Mouse (Mus musculus) hindbrain, embryonic 10.5 days (tissue): ENCODE data around the gene Nfia. TPM values are rescaled to one million over a fixed set of nuclear protein-coding genes. Genes with fewer than 3 reads are reported as not detected.

ENCODE experiments used
- DNase-seq: peaks from one replicate; pipeline ENCODE4 v3.0.0-alpha.2; 2017; ENCODE audit warnings: low spot score
- H3K27ac ChIP-seq: fragments of 300-500 bp; sonication (generic); 2 replicates; pipeline ENCODE4 v1.5.1; 2016; ENCODE audit warnings: mild to moderate bottlenecking, moderate library complexity
- H3K27me3 ChIP-seq: fragments of 300-500 bp; sonication (generic); 2 replicates; pipeline ENCODE4 v1.6.1; 2016; ENCODE audit warnings: mild to moderate bottlenecking; ENCODE audit not compliant: poor library complexity, insufficient read depth, severe bottlenecking
- H3K36me3 ChIP-seq: fragments of 300-500 bp; sonication (generic); 2 replicates; pipeline ENCODE4 v1.6.1; 2016; ENCODE audit warnings: mild to moderate bottlenecking, moderate library complexity
- H3K4me1 ChIP-seq: fragments of 300-500 bp; sonication (generic); replicated peaks from 2 replicates; pipeline ENCODE4 v1.6.1; 2016; ENCODE audit warnings: mild to moderate bottlenecking
- H3K4me3 ChIP-seq: fragments of 300-500 bp; sonication (generic); 2 replicates; pipeline ENCODE4 v1.5.1; 2016; ENCODE audit warnings: mild to moderate bottlenecking, moderate library complexity
- H3K9me3 ChIP-seq: fragments of 300-500 bp; sonication (generic); 2 replicates; pipeline ENCODE4 v1.6.1; 2016; ENCODE audit warnings: mild to moderate bottlenecking, moderate library complexity
- WGBS: fragments of 180-500 bp; shearing (Covaris S2); methylation state at CpG from one replicate; pipeline ENCODE4 v1.1.7; 2016; 5-methylcytosine and 5-hydroxymethylcytosine counted together
- polyA plus RNA-seq: library from polyadenylated mRNA; unstranded; fragments of >200 nt; fragmentation: Nextera tagmentation; extraction: Ambion mirVana; gene quantifications from 2 replicates; pipeline ENCODE4 v1.2.1, GENCODE M21; 2016

Gene Nfia
- polyA plus RNA-seq, 1 experiment from 2014 or later: 17.5 TPM

- Histone ChIP-seq H3K9me3 (no peaks in the 10 kb centered on the region), H3K36me3 (no peaks in the 10 kb centered on the region), H3K4me3 (no peak overlapping the region), H3K27ac (no peak overlapping the region), H3K27me3 (peaks cover 33% of the 10 kb centered on the region), H3K4me1 (peaks cover 27% of the 10 kb centered on the region)
- WGBS: 89% methylated on average over 4 of the region's 4 CpGs
- DNase-seq: no peak
These were observed 214.2 kb downstream of the Nfia start for GRCm38 (mm10) chr4:97986735-97987075.

- H3K27ac ChIP-seq: peak overlapping the region; percentile 56; the same call in 1 of the 2 replicates
- no peaks in the 10 kb centered on the region for H3K9me3 ChIP-seq
- peaks cover 39% of the 10 kb centered on the region for H3K4me1 ChIP-seq
- peak; percentile 14 for DNase-seq
- H3K36me3 ChIP-seq: no peaks in the 10 kb centered on the region
- H3K4me3 ChIP-seq: no peak overlapping the region
- 31% methylated on average over 5 of the region's 5 CpGs for WGBS
- H3K27me3 ChIP-seq: peaks cover 34% of the 10 kb centered on the region
These were observed 216.2 kb downstream of the Nfia start for GRCm38 (mm10) chr4:97988703-97989102.

- H3K36me3 ChIP-seq: no peaks in the 10 kb centered on the region
- DNase-seq: no peak
- WGBS: 76% methylated on average over 5 of the region's 5 CpGs
These were observed 217.9 kb downstream of the Nfia start for GRCm38 (mm10) chr4:97990431-97990830.

GRCm38 (mm10) chr4:97991395-97991794, 218.9 kb downstream of the Nfia start:
- Histone ChIP-seq H3K27me3 (peaks cover 52% of the 10 kb centered on the region), H3K27ac (no peak overlapping the region), H3K4me1 (peaks cover 36% of the 10 kb centered on the region), H3K9me3 (no peaks in the 10 kb centered on the region), H3K4me3 (no peak overlapping the region), H3K36me3 (no peaks in the 10 kb centered on the region)
- WGBS: 86% methylated on average over 11 of the region's 11 CpGs
- DNase-seq: no peak

More at GRCm38 (mm10) chr4:97990431-97990830, 217.9 kb downstream of the Nfia start:
- no peak overlapping the region for H3K27ac ChIP-seq
- H3K4me1 ChIP-seq: peaks cover 36% of the 10 kb centered on the region
- H3K4me3 ChIP-seq: no peak overlapping the region
- peaks cover 42% of the 10 kb centered on the region for H3K27me3 ChIP-seq
- no peaks in the 10 kb centered on the region for H3K9me3 ChIP-seq

- WGBS: 23% methylated on average over 3 of the region's 3 CpGs
- no peak overlapping the region for H3K4me3 ChIP-seq
- peaks cover 36% of the 10 kb centered on the region for H3K4me1 ChIP-seq
- H3K27me3 ChIP-seq: peaks cover 50% of the 10 kb centered on the region
- DNase-seq: no peak
- no peaks in the 10 kb centered on the region for H3K9me3 ChIP-seq
- H3K27ac ChIP-seq: no peak overlapping the region
- no peaks in the 10 kb centered on the region for H3K36me3 ChIP-seq
These were observed 219.3 kb downstream of the Nfia start for GRCm38 (mm10) chr4:97991880-97992279.

GRCm38 (mm10) chr4:97995911-97996712, 223.6 kb downstream of the Nfia start:
- Histone ChIP-seq H3K27me3 (peaks cover 41% of the 10 kb centered on the region), H3K4me3 (no peak overlapping the region), H3K9me3 (no peaks in the 10 kb centered on the region), H3K36me3 (no peaks in the 10 kb centered on the region), H3K4me1 (peaks cover 17% of the 10 kb centered on the region), H3K27ac (no peak overlapping the region)
- DNase-seq: no peak
- 90% methylated on average over 8 of the region's 8 CpGs for WGBS

- 88% methylated on average over 11 of the region's 11 CpGs for WGBS
- peaks cover 41% of the 10 kb centered on the region for H3K27me3 ChIP-seq
- DNase-seq: no peak
- H3K36me3 ChIP-seq: peaks cover 5% of the 10 kb centered on the region; the same call in 1 of the 2 replicates
- H3K4me3 ChIP-seq: no peak overlapping the region
- H3K4me1 ChIP-seq: peaks cover 10% of the 10 kb centered on the region
- H3K27ac ChIP-seq: no peak overlapping the region
- H3K9me3 ChIP-seq: no peaks in the 10 kb centered on the region
These were observed 224.8 kb downstream of the Nfia start for GRCm38 (mm10) chr4:97997151-97997817.

GRCm38 (mm10) chr4:98002206-98002605, 229.7 kb downstream of the Nfia start:
- Histone ChIP-seq H3K9me3 (no peaks in the 10 kb centered on the region), H3K36me3 (peaks cover 7% of the 10 kb centered on the region; the same call in 1 of the 2 replicates), H3K27ac (no peak overlapping the region), H3K4me1 (peaks cover 30% of the 10 kb centered on the region), H3K27me3 (peaks cover 11% of the 10 kb centered on the region; the same call in 1 of the 2 replicates), H3K4me3 (no peak overlapping the region)
- no peak for DNase-seq
- WGBS: 93% methylated on average over 5 of the region's 5 CpGs

GRCm38 (mm10) chr4:98003323-98004107, 231.0 kb downstream of the Nfia start:
- Histone ChIP-seq H3K27me3 (0 out of 2 replicates have a peak, but pooled peaks cover 2% of the 10 kb centered on the region), H3K9me3 (no peaks in the 10 kb centered on the region), H3K4me3 (no peak overlapping the region), H3K4me1 (peaks cover 30% of the 10 kb centered on the region), H3K36me3 (peaks cover 7% of the 10 kb centered on the region; the same call in 1 of the 2 replicates), H3K27ac (peak overlapping the region; percentile 79)
- 23% methylated on average over 12 of the region's 12 CpGs for WGBS
- DNase-seq: peak; percentile 22

- Histone ChIP-seq H3K4me1 (peaks cover 30% of the 10 kb centered on the region), H3K9me3 (no peaks in the 10 kb centered on the region), H3K4me3 (no peak overlapping the region), H3K36me3 (peaks cover 7% of the 10 kb centered on the region; the same call in 1 of the 2 replicates), H3K27ac (peak overlapping the region; percentile 79), H3K27me3 (0 out of 2 replicates have a peak, but pooled peaks cover 2% of the 10 kb centered on the region)
- DNase-seq: peak; percentile 62
- WGBS: 16% methylated on average over 11 of the region's 11 CpGs
These were observed 231.6 kb downstream of the Nfia start for GRCm38 (mm10) chr4:98004108-98004625.

- DNase-seq: no peak
- H3K4me3 ChIP-seq: no peak overlapping the region
- peaks cover 30% of the 10 kb centered on the region for H3K4me1 ChIP-seq
- 73% methylated on average over 6 of the region's 6 CpGs for WGBS
- peaks cover 7% of the 10 kb centered on the region; the same call in 1 of the 2 replicates for H3K36me3 ChIP-seq
- no peaks in the 10 kb centered on the region for H3K9me3 ChIP-seq
- 0 out of 2 replicates have a peak, but pooled peaks cover 2% of the 10 kb centered on the region for H3K27me3 ChIP-seq
- peak overlapping the region; percentile 79; the same call in 1 of the 2 replicates for H3K27ac ChIP-seq
These were observed 232.5 kb downstream of the Nfia start for GRCm38 (mm10) chr4:98004986-98005385.

- Histone ChIP-seq H3K27ac (no peak overlapping the region), H3K36me3 (no peaks in the 10 kb centered on the region), H3K9me3 (no peaks in the 10 kb centered on the region), H3K4me3 (no peak overlapping the region), H3K4me1 (peaks cover 13% of the 10 kb centered on the region), H3K27me3 (no peaks in the 10 kb centered on the region)
- no peak for DNase-seq
- 83% methylated on average over 4 of the region's 4 CpGs for WGBS
These were observed 236.4 kb downstream of the Nfia start for GRCm38 (mm10) chr4:98008814-98009368.
